Mouse (Mus musculus): Measurements from ENCODE around the gene Umps.

DNA sequence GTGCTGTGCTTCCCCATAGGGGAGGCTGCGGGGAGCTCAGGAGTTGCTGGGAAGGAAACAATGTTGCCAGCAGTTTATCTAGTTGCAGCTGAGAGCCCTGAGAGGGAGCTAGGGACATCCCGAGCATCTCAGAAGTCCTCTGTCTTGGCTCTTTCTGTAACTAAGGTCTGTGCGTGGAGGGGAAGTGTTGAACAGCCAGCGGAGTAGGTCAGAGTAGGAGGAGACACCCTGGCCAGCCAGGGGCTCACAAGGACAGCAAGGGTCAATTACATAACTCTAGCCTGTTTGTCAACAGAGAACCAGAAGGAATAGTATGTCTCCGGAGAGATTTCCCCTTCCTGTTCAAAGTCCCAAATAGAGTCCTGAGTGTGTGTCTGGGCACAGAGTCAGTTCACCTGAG is 34.7 kb downstream of the Umps start:
- no peak for TF ChIP-seq CTCF (IDR thresholded peaks at IDR 0.05; ENCODE audit: control insufficient read depth, insufficient read depth, low read length)
- no peak for TF ChIP-seq POLR2A (IDR thresholded peaks at IDR 0.05; ENCODE audit: borderline replicate concordance, control insufficient read depth, low read depth, low read length)
